Mouse (Mus musculus) stomach, embryonic 16.5 days (tissue): Measurements from ENCODE around the gene Tex44. TPM values are rescaled to one million over a fixed set of nuclear protein-coding genes. Genes with fewer than 3 reads are reported as not detected.

Experiments
- ATAC-seq: fragments of 200-750 bp; cut with Nextera tagmentation; 2 replicates; pipeline ENCODE4 v1.8.0; 2017; ENCODE audit warnings: moderate number of reproducible peaks, moderate TSS enrichment; ENCODE audit not compliant: insufficient read depth, low FRiP score
- H3K27ac ChIP-seq: fragments of 300-500 bp; sonication (generic); 2 replicates; pipeline ENCODE4 v1.5.1; 2014; ENCODE audit warnings: low read length
- H3K27me3 ChIP-seq: fragments of 300-500 bp; sonication (generic); 2 replicates; pipeline ENCODE4 v1.6.1; 2014; ENCODE audit warnings: low read length, control low read depth, mixed read lengths; ENCODE audit not compliant: control insufficient read depth, insufficient read depth
- H3K36me3 ChIP-seq: fragments of 300-500 bp; sonication (generic); 2 replicates; pipeline ENCODE4 v1.6.1; 2014; ENCODE audit warnings: low read length; ENCODE audit not compliant: control insufficient read depth, insufficient read depth
- H3K4me1 ChIP-seq: fragments of 300-500 bp; sonication (generic); 2 replicates; pipeline ENCODE4 v1.6.1; 2014; ENCODE audit warnings: low read length, control low read depth, mixed read lengths; ENCODE audit not compliant: control insufficient read depth, insufficient read depth
- H3K4me2 ChIP-seq: fragments of 300-500 bp; sonication (generic); 2 replicates; pipeline ENCODE4 v1.6.1; 2014; ENCODE audit warnings: low read depth, low read length, mixed read lengths
- H3K4me3 ChIP-seq: fragments of 300-500 bp; sonication (generic); replicated peaks from 2 replicates; pipeline ENCODE4 v1.5.1; 2014; ENCODE audit warnings: mild to moderate bottlenecking, low read length
- H3K9ac ChIP-seq: fragments of 300-500 bp; sonication (generic); 2 replicates; pipeline ENCODE4 v1.6.1; 2014; ENCODE audit warnings: low read length
- H3K9me3 ChIP-seq: fragments of 300-500 bp; sonication (generic); replicated peaks from 2 replicates; pipeline ENCODE4 v1.6.1; 2016; ENCODE audit warnings: low read length, control low read depth; ENCODE audit not compliant: control insufficient read depth
- WGBS: fragments of 180-500 bp; shearing (Covaris S2); extraction: QIAGEN DNeasy Blood & Tissue Kit; methylation state at CpG from one replicate; pipeline ENCODE4 v1.1.7; 2014; 5-methylcytosine and 5-hydroxymethylcytosine counted together
- polyA plus RNA-seq: library from polyadenylated mRNA; unstranded; fragments of >200 nt; fragmentation: Nextera tagmentation; extraction: Ambion mirVana; gene quantifications from 2 replicates; pipeline ENCODE4 v1.2.1, GENCODE M21; 2015

Tex44 gene
- polyA plus RNA-seq, 1 experiment from 2014 or later = not detected

DNA sequence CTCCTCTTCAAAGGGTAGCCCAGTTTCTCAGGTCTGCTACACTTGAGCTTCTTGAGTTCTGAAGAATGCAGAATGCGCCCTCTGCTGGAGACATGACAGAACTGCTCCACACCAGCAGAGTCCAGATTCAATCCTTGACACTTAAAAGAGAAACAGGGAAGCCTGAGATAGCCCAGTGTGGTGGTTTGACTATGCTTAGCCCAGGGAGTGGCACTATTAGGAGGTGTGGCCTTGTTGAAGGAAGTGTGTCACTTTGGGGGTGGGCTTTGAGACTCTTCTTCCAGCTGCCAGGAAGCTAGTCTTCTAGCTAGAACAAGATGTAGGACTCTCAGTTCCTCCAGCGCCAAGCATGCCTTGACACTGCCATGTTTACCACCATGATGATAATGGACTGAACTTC lies 3.9 kb downstream of the Tex44 start:
- Histone ChIP-seq H3K9me3 (no peaks in the 10 kb centered on the region), H3K9ac (no peak overlapping the region), H3K36me3 (no peaks in the 10 kb centered on the region), H3K4me3 (no peak overlapping the region), H3K4me2 (no peak overlapping the region), H3K27ac (no peak overlapping the region), H3K4me1 (peaks cover 14% of the 10 kb centered on the region), H3K27me3 (no peaks in the 10 kb centered on the region)
- 47% methylated on average over 2 of the region's 2 CpGs for WGBS
- no peak for ATAC-seq

GRCm38 (mm10) chr1:86432778-86433177 lies 6.6 kb downstream of the Tex44 start:
- ATAC-seq = no peak
- no peak overlapping the region for H3K4me3 ChIP-seq
- H3K9ac ChIP-seq = no peak overlapping the region
- peaks cover 35% of the 10 kb centered on the region for H3K4me1 ChIP-seq
- H3K27me3 ChIP-seq = no peaks in the 10 kb centered on the region
- H3K9me3 ChIP-seq = no peaks in the 10 kb centered on the region
- no peaks in the 10 kb centered on the region for H3K36me3 ChIP-seq
- no peak overlapping the region for H3K4me2 ChIP-seq
- 52% methylated on average over 4 of the region's 4 CpGs for WGBS
- H3K27ac ChIP-seq = 0 out of 2 replicates have a peak overlapping the region, but pooled peaks have one; percentile 99

DNA sequence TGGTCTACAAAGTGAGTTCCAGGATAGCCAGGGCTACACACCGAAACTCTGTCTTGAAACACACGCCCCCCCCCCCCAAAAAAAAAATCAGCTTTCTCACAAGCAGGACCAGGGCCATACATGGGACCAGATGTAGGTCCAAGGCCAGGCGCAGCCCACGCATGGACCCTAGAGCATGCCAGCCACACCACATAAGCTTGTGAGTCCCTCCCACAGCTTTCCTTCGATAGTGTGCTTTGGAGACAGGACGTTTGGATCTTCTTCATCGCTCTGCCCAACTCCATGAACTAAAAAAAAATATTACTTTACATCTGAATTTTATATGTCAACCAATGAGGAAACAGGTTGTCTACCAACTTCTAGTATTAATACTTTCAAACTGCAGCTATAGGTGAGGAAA lies 7.2 kb downstream of the Tex44 start:
- 73% methylated on average over 7 of the region's 7 CpGs for WGBS
- H3K9ac ChIP-seq = no peak overlapping the region
- no peaks in the 10 kb centered on the region for H3K27me3 ChIP-seq
- no peak overlapping the region for H3K4me2 ChIP-seq
- no peaks in the 10 kb centered on the region for H3K36me3 ChIP-seq
- H3K4me1 ChIP-seq = peaks cover 40% of the 10 kb centered on the region
- no peak for ATAC-seq
- H3K27ac ChIP-seq = peak overlapping the region; percentile 99
- no peak overlapping the region for H3K4me3 ChIP-seq
- H3K9me3 ChIP-seq = no peaks in the 10 kb centered on the region

DNA sequence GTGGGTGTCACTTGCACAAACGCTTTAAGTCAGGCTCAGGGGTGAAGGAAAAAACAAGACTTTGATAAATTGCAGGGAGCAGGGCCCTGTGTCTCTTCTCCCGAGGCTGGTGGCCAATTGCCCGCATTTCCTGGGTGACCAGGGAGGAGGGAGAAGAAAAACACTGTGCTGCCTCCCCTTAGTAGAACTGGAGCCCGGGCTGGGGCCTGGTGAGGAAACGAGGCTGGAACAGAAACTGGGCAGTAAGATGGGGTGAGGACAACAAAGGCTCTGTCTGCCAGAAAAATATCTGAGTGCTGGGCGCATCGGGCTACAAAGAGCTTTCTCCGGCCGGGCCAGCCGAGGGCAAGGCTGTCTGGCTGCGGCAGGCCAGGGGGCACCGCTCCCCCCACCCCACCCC lies 7.9 kb downstream of the Tex44 start:
- Histone ChIP-seq H3K9me3 (no peaks in the 10 kb centered on the region), H3K4me1 (peaks cover 40% of the 10 kb centered on the region), H3K27ac (peak overlapping the region; percentile 99), H3K9ac (peak overlapping the region; percentile 76), H3K4me3 (peak overlapping the region; percentile 50), H3K36me3 (no peaks in the 10 kb centered on the region), H3K27me3 (no peaks in the 10 kb centered on the region), H3K4me2 (peak overlapping the region; percentile 80)
- under 1% methylated on average over 12 of the region's 12 CpGs for WGBS
- ATAC-seq = peak; percentile 64

DNA sequence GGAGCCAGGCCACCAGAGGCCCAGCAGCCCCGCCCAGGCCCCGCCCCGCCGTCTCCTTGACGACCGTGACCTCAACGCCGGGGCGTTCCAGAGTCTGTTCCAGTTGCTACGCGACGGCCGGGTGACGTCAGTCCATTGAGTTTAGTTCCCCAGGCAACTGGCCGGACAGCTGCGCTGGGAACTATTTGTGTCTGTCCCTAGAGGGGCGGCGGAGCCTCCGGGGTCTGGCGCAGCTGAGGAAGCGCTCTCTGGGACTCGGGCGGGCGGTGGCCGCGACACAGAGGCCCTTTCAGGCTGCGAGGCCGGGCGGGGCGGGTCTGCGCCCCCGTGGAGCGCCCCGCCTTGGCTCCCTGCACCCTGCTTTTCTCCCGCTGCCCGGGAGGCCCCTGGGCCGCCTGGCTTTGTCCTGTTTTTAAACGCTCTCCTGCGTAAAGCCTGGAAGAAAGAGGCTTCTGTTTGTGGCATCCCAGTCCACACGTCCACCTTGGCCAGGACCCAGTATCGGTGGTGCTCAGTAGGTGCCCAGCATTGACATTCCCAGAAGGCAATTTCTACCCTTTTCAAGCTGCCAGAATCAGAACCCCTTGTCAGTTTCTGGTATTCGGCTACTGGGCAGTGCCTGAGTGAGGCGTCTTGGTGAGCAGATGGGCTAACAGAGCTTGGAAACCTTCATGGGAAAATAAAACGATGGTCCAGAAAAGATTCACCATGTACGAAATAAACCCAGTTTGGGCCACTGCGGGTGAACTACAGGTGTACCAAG lies 8.5 kb downstream of the Tex44 start:
- peaks cover 44% of the 10 kb centered on the region for H3K4me1 ChIP-seq
- ATAC-seq = peak; percentile 94
- peak overlapping the region; percentile 50 for H3K4me3 ChIP-seq
- WGBS = 4% methylated on average over 42 of the region's 46 CpGs
- H3K4me2 ChIP-seq = peak overlapping the region; percentile 80
- H3K27me3 ChIP-seq = no peaks in the 10 kb centered on the region
- peak overlapping the region; percentile 86 for H3K9ac ChIP-seq
- H3K9me3 ChIP-seq = no peaks in the 10 kb centered on the region
- H3K27ac ChIP-seq = peak overlapping the region; percentile 99
- H3K36me3 ChIP-seq = no peaks in the 10 kb centered on the region

- Histone ChIP-seq H3K4me2 (peak overlapping the region; percentile 80), H3K4me1 (peaks cover 51% of the 10 kb centered on the region), H3K4me3 (no peak overlapping the region), H3K27me3 (no peaks in the 10 kb centered on the region), H3K36me3 (no peaks in the 10 kb centered on the region), H3K27ac (peak overlapping the region; percentile 99), H3K9me3 (no peaks in the 10 kb centered on the region), H3K9ac (peak overlapping the region; percentile 86)
- WGBS = 19% methylated on average over 13 of the region's 13 CpGs
- peak; percentile 53 for ATAC-seq
These were observed 9.2 kb downstream of the Tex44 start for GRCm38 (mm10) chr1:86435302-86435821.

DNA sequence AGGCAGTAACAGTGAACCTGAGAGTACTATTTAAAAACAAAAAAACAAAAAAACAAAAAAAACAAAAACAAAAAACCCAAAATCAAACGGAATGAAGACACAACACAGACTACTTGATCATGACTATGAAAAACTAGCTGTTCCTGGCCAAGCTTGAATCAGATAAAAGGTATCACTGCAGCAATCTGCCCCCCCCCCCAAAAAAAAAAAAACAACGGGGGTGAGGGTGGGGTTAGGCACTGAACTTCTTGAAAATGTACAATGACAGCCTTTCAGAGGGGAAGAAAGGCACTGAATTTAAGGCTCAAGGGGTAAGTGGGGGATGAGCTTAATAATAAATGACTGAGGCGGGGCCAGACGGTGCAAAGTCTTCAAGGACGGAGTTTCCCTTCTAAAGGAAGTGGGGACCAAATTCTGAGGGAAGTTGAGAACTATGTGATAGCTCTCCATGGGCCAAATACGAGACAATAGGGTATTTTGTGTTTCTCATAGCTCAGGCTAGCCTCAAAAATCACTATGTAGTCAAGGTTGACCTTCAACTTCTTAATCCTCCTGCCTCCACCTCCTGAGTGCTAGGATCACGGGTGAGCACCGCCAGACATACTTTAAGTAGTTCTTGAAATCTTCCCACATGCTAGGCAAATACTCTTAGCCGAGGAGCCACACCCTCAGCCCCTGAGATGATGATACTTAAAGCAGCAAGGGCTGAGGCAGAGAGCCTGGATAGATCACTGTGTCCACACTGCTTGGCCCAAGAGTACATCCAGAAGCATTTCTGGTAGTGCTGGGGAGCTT lies 11.3 kb downstream of the Tex44 start:
- Histone ChIP-seq H3K36me3 (no peaks in the 10 kb centered on the region), H3K4me2 (no peak overlapping the region), H3K9ac (peak overlapping the region; percentile 49; the same call in 1 of the 2 replicates), H3K27ac (peak overlapping the region; percentile 59), H3K4me1 (peaks cover 55% of the 10 kb centered on the region), H3K4me3 (no peak overlapping the region), H3K9me3 (no peaks in the 10 kb centered on the region), H3K27me3 (no peaks in the 10 kb centered on the region)
- ATAC-seq = no peak
- WGBS = 42% methylated on average over 9 of the region's 9 CpGs

DNA sequence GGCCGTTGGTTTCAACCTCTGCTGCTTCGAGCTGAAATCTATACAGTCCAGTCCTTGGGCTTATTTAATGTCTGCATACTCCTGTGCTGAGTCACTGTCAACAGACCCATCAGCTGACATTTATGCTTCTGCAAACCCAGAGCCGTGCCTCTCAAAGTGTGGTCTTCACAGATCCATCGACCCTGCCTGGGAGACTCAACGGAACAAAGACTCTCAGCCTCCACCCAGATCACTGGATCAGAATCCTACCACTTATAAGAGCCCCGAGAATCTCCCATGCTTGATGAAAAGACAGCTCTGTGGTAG lies 11.8 kb downstream of the Tex44 start:
- no peak for ATAC-seq
- 26% methylated on average over 6 of the region's 6 CpGs for WGBS
- Histone ChIP-seq H3K9me3 (no peaks in the 10 kb centered on the region), H3K27ac (peak overlapping the region; percentile 59), H3K4me2 (no peak overlapping the region), H3K36me3 (no peaks in the 10 kb centered on the region), H3K4me3 (no peak overlapping the region), H3K9ac (peak overlapping the region; percentile 49; the same call in 1 of the 2 replicates), H3K4me1 (peaks cover 59% of the 10 kb centered on the region), H3K27me3 (no peaks in the 10 kb centered on the region)

DNA sequence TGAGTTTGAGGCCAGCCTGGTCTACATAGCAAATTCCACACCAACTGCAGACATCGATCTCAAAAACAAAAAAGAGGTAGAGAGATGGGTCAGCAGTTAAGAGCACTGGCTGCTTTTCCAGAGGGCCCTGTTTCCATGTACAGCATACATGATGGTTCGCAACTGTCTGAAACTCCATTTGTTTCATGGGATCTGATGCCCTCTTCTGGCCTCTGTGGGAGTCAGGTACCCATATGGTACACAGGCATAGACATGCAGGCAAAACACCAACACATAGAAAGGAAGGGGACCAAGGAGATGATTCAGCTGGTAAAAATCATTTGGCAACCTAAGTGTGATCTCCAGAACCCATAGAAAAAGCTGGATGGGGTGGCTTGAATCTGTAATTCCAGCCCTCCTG lies 12.4 kb downstream of the Tex44 start:
- Histone ChIP-seq H3K27ac (no peak overlapping the region), H3K4me3 (no peak overlapping the region), H3K4me1 (peaks cover 62% of the 10 kb centered on the region), H3K9me3 (no peaks in the 10 kb centered on the region), H3K27me3 (no peaks in the 10 kb centered on the region), H3K4me2 (no peak overlapping the region), H3K9ac (no peak overlapping the region), H3K36me3 (no peaks in the 10 kb centered on the region)
- WGBS = 78% methylated on average over 2 of the region's 2 CpGs
- no peak for ATAC-seq
